Mouse (Mus musculus): ENCODE measurements at regions not wholly inside any gene's neighbourhood (a gene's known extent, or its start where the extent isn't known, plus 50 kb on each side); places are given as distances from the start of the nearest gene placed in this dataset.

- Histone ChIP-seq H3K4me3 (replicated peaks in 1 of 3; ENCODE audit: low read depth in 2 of 3, low read length in 2 of 3, poor library complexity in 1 of 3) (no peak overlapping the region), H3K9me3 (replicated peaks; ENCODE audit: low read length) (peaks cover 8% of the 10 kb centered on the region), H3K36me3 (replicated peaks in 1 of 2; ENCODE audit: control insufficient read depth in 1 of 2, insufficient read depth in 1 of 2, low read length in 1 of 2) (no peaks in the 10 kb centered on the region), H3K79me2 (replicated peaks; ENCODE audit: control insufficient read depth, extremely low read depth, insufficient read depth, poor library complexity, severe bottlenecking) (no peaks in the 10 kb centered on the region), H3K9ac (ENCODE audit: insufficient read depth, low read depth) (no peak overlapping the region), H3K27ac (ENCODE audit: insufficient read depth, low read depth) (no peak overlapping the region), H3K4me1 (ENCODE audit: control insufficient read depth in 1 of 2, insufficient read depth in 2 of 2) (peaks cover 22 to 70% of the 10 kb centered on the region in 2 experiments), H3K4me2 (ENCODE audit: insufficient read depth, low read depth, poor library complexity, severe bottlenecking) (no peak overlapping the region), H3K27me3 (replicated peaks) (no peaks in the 10 kb centered on the region)
- TF ChIP-seq UBTF (IDR thresholded peaks at IDR 0.05; ENCODE audit: low read depth, low read length) (no peak), TBP (conservative IDR thresholded peaks at IDR 0.05; ENCODE audit: low read depth, low read length) (no peak), ETS1 (conservative IDR thresholded peaks at IDR 0.05; ENCODE audit: low read depth, low read length) (no peak), MXI1 (IDR thresholded peaks at IDR 0.05; ENCODE audit: low read depth, low read length) (no peak), EP300 (IDR thresholded peaks at IDR 0.05; ENCODE audit: low read length) (no peak), USF2 (conservative IDR thresholded peaks at IDR 0.05; ENCODE audit: low read depth, low read length) (no peak), RCOR1 (conservative IDR thresholded peaks at IDR 0.05; ENCODE audit: low read depth, low read length) (no peak), ZKSCAN1 (IDR thresholded peaks at IDR 0.05; ENCODE audit: borderline replicate concordance, low read depth, low read length) (no peak), MAZ (IDR thresholded peaks at IDR 0.05; ENCODE audit: low read depth, low read length) (no peak), BHLHE40 (IDR thresholded peaks at IDR 0.05; ENCODE audit: low read depth, low read length) (no peak), POLR2A (IDR thresholded peaks at IDR 0.05; ENCODE audit: low read depth, low read length) (no peak), JUN (IDR thresholded peaks at IDR 0.05; ENCODE audit: insufficient read depth, low read depth, low read length) (no peak), ZNF384 (IDR thresholded peaks at IDR 0.05; ENCODE audit: low read depth, low read length) (no peak), HCFC1 (IDR thresholded peaks at IDR 0.05; ENCODE audit: low read depth, low read length) (no peak)
- dilution Hi-C loops (cut with MboI; ENCODE audit: extremely low pct_ligation_motif_present, extremely low pct_unique_long_range_greater_than_20kb, low sequenced_read_pairs) (no loop called here), in situ Hi-C loops (cut with MboI; ENCODE audit: low pct_ligation_motif_present, low pct_unique_long_range_greater_than_20kb, low sequenced_read_pairs) (no loop called here)
- no peak for DNase-seq (ENCODE audit: extremely low read depth)
Observed at GRCm38 (mm10) chr8:126875491-126876155, 70.0 kb downstream of the Tomm20 start.

- Histone ChIP-seq H3K79me2 (replicated peaks; ENCODE audit: control insufficient read depth, extremely low read depth, insufficient read depth, poor library complexity, severe bottlenecking) (no peaks in the 10 kb centered on the region), H3K4me1 (ENCODE audit: control insufficient read depth in 1 of 2, insufficient read depth in 2 of 2) (peaks cover 19 to 67% of the 10 kb centered on the region in 2 experiments), H3K27me3 (replicated peaks) (no peaks in the 10 kb centered on the region), H3K36me3 (replicated peaks in 1 of 2; ENCODE audit: control insufficient read depth in 1 of 2, insufficient read depth in 1 of 2, low read length in 1 of 2) (no peaks in the 10 kb centered on the region), H3K9ac (ENCODE audit: insufficient read depth, low read depth) (no peak overlapping the region), H3K27ac (ENCODE audit: insufficient read depth, low read depth) (no peak overlapping the region), H3K4me3 (replicated peaks in 1 of 3; ENCODE audit: low read depth in 2 of 3, low read length in 2 of 3, poor library complexity in 1 of 3) (no peak overlapping the region), H3K9me3 (replicated peaks; ENCODE audit: low read length) (peaks cover 8% of the 10 kb centered on the region), H3K4me2 (ENCODE audit: insufficient read depth, low read depth, poor library complexity, severe bottlenecking) (no peak overlapping the region)
- in situ Hi-C loops (cut with MboI; ENCODE audit: low pct_ligation_motif_present, low pct_unique_long_range_greater_than_20kb, low sequenced_read_pairs), result no loop called here
- dilution Hi-C loops (cut with MboI; ENCODE audit: extremely low pct_ligation_motif_present, extremely low pct_unique_long_range_greater_than_20kb, low sequenced_read_pairs), result no loop called here
- no peak for TF ChIP-seq ZKSCAN1 (IDR thresholded peaks at IDR 0.05; ENCODE audit: borderline replicate concordance, low read depth, low read length)
- peak in 1 of 2 experiments; percentile 42; a peak in 2 of 4 replicates for TF ChIP-seq CTCF (conservative IDR thresholded peaks at IDR 0.05 in 1 of 2, IDR thresholded peaks at IDR 0.05 in 1 of 2; ENCODE audit: low read depth in 2 of 2, low read length in 2 of 2)
- TF ChIP-seq SMC3 (IDR thresholded peaks at IDR 0.05; ENCODE audit: low read depth, low read length), result peak; percentile 51
- TF ChIP-seq RAD21 (IDR thresholded peaks at IDR 0.05; ENCODE audit: low read depth, low read length), result peak; percentile 56
- TF ChIP-seq TCF12 (IDR thresholded peaks at IDR 0.05; ENCODE audit: low read depth, low read length), result no peak
- no peak for TF ChIP-seq POLR2A (IDR thresholded peaks at IDR 0.05; ENCODE audit: low read depth, low read length)
- DNase-seq (ENCODE audit: extremely low read depth), result no peak
Observed at GRCm38 (mm10) chr8:126874846-126875245, 70.8 kb downstream of the Tomm20 start.
